Mouse (Mus musculus) thymus, postnatal 14 days (tissue): ENCODE data around the gene Csf3r.
"Not testable (repeated sequence)": the region's sequence is repeated elsewhere in the genome, so short reads cannot be mapped to it uniquely, and the experiment has no call there.

Source experiments
- DNase-seq: peaks from one replicate; pipeline ENCODE4 v3.0.0; 2021

Csf3r gene

DNA sequence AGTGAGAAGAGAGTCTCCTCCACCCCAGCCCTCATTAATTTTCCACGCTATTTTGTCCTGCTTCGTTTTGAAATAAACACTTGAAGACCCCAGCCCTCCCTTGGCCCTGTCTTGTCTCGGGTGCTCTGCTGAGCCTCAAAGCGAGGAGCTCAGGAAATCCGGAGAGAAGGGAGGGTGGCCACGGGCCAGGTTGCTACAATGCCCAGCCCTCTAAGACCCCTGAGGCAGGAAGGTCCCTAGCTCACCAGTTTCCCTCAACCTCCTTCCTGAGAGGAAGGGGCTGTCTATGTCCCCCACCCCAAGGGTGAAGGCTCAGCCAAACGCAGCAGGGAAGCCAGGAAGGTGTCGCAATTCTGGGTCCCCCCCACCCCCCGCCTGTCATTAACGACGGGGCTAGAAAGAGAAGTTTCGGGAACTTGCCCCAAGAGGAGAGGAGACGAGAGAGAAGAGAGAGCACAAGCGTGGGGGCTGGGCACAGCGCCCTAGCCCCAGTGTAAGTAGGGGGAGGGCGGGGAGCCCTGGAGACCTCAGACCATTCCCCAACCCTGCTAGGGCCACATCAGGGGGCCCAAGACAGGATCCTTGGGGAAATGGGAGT, at the start of gene Csf3r:
Csf3r (plus strand) TSS at position 248 of the 598 bp plus-strand sequence.
- DNase-seq, result no peak

DNA sequence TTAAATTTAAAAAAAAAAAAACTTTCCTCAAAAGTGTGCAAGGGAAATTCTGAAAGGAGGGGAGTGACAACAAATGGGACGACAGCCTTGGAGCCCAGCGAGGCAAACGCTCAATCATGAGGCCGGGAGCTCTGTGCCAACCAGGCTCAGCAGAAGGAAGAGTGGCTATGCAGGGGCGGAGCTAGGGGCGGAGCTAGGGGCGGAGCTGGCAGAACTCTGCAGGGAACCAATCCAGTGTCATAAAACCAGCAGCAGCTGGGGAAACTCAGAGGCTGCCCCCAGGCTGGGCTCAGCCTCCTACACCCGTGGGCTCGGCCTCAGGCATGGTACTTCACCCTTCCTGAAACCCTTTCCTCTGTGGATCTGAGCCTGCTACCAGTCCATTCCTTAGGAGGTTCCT, 46.6 kb upstream of the Csf3r start:
- DNase-seq, result peak; percentile 15

DNA sequence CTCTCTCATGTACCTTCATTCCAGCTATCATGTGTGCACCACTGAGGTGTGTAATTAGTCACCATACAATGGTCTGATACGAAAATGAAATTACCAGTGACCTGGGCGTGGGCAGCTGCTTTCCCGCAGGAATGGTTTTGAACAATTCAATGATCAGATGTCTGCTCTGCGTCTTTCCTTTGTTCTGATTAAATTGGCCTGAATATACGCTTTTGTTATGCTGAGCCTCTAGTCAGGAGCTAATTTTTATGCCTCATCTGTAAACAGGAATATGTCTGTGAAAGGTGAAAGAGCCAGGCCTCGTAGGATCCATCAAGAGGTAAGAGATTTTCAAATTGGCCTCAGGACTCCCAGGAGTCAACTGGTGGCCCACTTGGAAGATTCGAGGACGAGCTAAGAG, 41.1 kb upstream of the Csf3r start:
- no peak for DNase-seq

DNA sequence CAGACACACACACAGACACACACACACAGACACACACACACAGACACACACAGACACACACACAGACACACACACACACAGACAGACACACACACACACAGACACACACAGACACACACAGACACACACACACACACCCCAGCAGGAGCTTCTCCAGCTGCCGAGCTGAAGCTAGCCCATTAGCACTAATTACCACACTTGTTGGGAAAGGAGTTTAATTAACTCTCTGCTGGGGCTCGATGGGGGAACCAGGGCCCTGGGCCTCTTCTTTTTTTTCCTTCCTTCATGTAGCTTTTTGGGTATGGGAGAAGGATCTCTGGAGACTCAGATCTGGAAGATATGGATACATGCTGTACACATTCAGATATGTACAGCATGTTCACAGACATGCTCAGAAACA, 38.6 kb upstream of the Csf3r start:
- not testable (repeated sequence) for DNase-seq

DNA sequence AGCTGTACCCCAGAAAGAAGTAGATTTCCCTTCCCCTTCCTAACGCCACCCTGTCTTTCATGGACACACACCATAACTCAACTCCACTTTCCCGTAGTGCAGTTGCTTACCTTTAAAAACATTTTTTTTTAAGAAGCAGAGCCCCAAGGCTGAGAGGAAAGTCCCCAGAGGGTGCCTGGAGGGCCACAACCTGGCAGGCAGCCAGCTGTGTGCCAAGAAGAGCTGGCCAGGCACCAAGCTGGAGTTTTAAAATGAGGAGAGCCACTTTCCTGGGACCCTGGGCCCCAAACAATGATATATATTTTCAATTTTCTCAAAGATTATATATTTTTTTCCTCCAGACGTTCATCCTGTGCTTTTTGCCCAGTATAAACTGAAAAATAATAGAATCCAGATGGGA, 37.3 kb upstream of the Csf3r start:
- no peak for DNase-seq

DNA sequence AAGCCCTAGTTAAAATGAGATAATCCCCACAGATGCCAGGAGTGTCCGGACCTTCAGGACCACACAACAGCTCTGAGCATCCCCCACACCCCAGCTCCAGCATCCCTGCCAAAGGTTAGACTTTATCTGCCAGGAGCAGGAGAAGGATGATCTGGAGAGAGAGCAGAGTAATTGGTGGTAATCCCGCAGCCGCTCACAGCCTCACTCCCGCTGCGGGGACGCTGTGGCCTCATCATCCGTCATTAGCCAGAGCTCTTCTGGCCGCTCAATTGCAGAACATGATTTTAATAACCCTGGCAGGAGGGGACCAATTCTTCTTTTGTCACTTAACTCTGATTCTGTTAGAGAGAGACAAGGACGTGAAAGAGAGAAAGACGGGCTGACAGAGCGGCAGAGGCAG, 35.3 kb upstream of the Csf3r start:
- no peak for DNase-seq

DNA sequence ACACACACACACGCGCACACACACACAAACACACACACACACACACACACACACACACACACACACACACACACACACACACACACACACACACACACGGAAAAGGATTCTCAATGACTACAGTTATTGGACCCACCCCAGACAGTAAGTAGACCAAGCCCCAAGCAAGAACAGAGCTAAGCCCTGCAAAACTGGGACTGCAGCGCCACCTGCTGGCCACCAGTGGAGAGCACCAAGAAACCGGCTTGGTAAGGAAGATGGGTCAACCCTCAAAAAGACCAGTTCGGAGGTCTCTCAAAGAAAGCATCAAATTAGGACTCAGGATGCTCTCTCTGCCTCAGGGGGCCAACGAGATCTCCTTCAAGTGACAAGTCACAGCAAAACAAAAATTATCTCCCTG, 34.2 kb upstream of the Csf3r start:
- peak; percentile 52 for DNase-seq

DNA sequence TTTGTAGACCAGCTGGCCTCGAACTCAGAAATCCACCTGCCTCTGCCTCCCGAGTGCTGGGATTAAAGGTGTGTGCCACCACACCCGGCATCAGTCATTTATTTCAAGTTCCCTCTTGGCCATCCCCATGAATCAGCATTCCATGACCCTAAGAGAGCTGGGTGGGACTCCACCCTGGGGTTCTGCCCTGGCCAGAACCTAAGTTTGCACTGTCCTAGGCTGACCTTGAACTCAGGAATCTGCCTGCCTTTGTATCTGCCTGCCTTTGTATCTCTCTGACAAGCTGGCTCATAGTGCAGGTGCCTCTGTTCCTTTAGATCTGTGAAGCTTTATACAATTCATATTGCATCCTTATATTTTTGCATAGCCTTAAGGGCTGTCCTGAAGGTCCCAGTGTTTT, 32.1 kb upstream of the Csf3r start:
- DNase-seq, result no peak

DNA sequence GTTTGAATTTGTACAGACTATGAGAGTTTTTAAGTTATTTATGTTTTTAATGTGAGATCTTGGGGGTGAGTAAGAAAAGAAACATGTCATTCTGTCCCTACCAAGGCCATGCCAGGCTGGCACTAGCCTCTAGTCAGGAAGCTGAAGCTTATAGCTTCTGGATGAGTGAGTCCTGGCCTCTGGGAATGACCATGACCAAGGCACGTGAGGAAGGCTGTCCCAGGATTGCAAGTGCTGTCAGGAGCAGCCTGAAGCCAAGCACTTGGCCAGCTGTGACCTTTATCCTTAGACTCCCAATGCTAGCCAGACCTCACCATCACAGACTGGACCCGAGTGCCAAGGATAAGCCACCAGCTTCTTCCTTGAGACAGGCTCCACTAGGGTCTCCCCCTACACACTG, 31.4 kb upstream of the Csf3r start:
- DNase-seq, result no peak

DNA sequence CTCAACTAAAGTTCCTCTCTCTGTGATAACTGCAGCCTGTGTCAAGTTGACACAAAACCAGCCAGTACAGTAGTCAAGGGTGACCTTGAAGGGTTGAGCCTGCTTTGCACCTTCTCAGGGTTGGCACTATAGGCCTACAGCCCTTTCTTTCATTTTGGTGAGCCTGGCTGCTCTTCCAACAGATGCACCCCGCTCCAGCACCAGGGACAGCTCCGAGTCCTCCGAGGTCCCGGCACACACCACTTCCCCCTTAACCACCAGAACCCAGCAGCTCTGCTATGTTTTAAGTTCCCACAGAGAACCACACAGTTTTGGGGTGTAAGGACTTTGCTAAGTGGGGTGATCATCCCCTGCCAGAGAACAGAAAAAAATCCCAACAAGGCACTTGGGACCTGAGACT, 27.8 kb upstream of the Csf3r start:
- DNase-seq, result peak; percentile 9

DNA sequence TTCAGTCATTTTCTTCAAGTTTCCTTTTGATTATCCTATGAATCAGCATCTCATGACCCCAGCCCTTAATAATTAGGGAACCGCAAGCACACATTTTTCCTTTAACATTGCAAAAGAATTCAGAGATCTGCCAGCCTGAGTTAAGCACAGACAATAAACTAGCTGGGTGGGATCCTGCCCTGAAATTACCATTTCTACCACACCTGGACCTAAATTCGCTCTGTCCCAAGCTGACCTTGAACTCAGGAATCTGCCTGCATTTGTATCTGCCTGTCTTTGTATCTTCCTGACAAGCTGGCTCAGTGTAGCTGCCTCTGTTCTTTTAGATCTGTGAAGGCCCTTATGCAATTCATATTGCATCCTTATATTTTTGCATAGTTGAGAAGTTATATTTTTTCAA, 26.5 kb upstream of the Csf3r start:
- no peak for DNase-seq

DNA sequence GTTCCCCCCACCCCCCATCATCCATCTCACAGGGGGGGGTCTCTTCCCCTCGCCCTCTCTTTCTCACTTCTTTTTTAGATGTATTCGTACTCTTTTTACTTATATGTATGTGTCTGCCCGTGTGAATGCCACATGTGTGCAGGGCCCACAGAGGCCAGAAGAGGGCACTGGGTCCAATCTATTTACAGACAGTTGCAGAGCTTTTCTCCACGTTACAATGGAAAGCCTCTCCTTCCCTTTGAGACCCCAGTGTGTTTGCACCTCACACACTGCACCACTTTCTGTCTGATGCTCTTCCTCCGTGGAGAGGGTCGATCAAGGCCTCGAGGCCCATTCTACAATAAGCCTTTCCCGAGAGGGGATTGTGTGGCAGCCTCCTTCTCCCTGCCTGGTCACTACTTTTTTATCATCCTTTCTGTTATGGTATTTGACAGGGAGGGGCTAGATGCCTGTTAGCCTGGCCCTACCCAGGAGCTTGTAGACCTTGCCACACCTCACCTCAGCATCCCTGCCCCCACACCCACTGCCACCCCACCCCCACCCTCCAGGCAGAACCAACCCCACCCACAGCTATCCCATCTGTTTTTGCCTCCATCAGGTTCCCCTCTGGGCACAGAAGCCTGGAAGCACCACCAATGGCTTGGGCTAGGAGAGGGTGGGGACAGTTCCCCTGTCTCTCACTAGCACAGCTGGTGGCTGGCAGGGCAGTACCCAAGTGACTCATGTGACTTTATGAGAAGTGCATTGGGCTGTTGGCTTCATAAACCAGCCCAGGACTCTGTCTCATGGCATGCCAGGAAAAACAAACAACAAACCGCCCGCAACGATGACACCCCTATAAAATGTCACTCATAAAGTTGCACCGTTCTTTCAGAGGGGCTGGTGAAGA, 22.8 kb upstream of the Csf3r start:
- no peak for DNase-seq

DNA sequence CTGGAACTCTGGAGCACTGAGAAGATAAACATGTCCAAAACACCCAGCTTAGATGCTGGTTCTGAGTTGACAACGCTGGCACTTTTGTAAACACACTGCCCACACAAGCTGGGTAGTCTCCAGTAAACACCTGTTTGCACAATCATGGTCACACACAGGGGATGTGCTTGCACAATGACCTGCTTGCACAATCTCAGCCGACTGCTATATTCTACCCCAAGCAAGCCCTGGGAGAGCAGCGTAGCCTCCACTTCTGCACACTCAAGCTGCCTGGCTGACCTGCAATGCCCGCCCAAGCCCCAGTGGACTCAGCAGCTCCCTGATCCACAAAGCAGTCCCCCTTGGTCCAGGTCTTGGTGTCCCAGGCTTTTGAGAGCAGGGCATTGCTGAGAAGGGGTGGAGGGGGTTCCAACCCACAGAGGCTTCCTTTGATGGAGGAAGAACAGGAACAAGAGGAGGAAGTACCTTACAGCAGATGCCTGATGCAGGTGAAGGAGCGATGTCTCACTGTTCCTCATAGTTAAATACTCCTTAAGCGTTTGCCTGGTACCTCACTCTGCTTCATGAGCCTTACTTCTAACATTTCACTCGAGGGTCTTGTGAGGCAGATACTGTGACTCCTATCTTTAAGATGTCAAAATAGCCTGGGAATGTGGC, 6.5 kb upstream of the Csf3r start:
- DNase-seq, result no peak

DNA sequence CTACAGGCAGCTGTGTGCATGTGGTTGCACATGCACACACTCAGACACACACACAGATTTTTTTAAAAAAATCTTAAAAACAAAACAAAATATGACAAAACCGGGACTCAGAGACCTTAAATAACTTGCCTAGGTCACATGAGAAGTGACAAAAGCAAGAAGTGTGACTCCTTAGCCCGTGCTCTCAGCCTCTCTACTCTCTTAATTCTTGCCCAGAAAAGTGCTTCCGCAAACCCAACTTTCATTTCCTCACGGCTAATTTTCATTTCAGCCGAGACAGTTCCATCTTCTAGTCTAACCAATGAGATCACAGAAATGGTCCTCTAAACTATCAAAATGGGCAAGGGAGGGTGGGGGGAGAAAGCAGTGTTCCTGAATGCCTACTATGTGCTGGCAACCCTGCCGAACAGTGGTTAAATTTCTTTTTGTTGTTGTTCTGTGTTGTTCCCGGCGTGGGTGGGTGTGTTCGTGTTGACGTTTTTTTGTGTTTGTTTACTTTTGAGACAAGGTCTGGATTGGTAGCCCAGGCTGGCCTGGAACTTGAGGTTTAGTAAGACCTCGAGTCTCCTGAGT, 5.3 kb upstream of the Csf3r start:
- no peak for DNase-seq

DNA sequence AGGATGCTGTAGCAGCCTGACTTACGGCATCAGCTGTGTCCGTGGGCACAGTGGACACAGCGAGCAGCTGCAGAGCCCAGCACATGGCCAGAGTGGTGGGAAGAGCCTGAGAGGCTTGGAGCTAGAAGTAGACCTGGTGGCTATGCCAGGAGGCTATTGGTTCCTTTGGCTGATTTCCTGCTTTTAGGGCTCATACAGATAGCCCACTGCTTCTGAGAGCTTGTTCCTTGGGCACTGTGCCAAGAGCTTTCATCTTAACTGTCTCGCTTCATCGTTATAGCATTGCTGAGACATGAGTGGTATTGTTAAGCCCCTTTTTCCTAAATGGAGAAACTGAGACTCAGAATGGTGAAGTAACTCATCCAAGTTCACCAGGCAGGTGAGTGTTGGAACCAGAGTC, 1.5 kb downstream of the Csf3r start:
- no peak for DNase-seq

DNA sequence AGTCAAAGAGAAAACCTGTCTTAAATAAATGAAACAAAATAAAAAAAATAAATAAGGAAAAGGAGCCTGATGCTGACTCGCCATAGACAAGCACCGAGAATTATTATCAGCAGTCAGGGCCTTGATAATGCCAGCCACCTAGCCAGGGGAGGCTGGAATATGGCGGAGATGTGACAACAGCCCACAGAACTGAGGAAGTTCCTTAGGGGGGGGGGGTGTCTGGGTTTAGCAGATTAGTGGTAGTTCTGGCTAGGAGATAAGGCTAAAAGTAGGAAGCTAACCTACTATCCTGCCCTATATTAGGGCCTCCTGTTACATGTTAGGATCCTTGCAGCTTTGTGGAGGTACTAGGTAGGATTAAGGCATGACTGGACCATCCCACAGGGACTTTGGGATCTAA, 3.6 kb downstream of the Csf3r start:
- no peak for DNase-seq

DNA sequence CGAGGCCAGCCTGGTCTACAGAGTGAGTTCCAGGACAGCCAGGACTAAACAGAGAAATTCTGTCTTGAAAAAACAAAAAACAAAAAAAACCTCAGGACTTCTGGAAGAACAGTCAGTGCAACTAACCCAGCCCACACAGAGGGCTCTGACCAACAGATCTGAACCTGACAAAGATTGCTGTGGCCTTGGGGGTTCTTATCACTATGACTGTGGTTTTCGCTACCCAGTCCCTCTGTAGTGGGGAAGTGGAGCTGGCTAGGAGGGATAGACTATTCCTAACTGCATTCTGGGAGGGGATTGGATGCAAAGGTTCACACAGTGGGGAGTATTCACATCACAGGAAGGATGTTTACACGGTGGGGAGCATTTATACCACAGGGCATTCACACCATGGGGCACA, 4.7 kb downstream of the Csf3r start:
- DNase-seq, result no peak

DNA sequence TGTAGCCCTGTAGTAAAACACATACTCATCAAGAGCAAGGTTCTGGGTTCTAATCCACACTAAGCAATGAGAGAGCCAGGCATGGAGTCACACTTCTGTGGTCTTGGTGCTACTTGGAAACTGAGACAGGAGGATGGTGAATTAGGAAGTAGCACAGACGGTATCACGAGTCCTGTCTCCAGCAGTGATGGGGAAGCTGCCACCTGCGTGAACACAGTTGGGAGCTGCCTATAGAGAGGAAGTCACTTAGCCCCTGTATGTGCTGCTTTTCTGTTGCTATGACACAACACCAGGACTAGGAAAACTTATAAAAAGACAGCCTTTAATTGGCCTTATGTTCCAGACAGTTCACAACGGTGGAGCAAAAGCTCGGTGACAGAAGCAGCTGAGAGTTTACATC, 6.4 kb downstream of the Csf3r start:
- DNase-seq, result no peak

DNA sequence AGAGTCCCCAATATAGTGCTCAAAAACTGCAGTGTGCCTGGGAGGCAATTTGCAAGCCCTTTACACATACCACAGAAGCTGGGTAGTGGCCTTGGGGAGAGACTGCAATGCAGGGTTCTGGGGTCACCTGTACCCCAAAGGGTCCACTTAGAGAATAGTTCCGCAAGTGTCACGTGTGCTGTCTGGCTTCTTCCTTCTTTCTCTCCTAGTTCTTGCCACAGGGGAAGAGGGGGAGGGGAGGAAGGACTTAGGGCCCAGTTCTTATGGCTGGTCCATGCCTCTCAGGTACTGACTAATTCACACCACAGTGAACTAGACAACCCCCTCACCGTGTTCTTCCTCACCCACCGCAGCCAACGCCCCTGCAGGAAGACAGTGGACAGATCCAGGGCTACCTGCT, 11.1 kb downstream of the Csf3r start:
- no peak for DNase-seq

DNA sequence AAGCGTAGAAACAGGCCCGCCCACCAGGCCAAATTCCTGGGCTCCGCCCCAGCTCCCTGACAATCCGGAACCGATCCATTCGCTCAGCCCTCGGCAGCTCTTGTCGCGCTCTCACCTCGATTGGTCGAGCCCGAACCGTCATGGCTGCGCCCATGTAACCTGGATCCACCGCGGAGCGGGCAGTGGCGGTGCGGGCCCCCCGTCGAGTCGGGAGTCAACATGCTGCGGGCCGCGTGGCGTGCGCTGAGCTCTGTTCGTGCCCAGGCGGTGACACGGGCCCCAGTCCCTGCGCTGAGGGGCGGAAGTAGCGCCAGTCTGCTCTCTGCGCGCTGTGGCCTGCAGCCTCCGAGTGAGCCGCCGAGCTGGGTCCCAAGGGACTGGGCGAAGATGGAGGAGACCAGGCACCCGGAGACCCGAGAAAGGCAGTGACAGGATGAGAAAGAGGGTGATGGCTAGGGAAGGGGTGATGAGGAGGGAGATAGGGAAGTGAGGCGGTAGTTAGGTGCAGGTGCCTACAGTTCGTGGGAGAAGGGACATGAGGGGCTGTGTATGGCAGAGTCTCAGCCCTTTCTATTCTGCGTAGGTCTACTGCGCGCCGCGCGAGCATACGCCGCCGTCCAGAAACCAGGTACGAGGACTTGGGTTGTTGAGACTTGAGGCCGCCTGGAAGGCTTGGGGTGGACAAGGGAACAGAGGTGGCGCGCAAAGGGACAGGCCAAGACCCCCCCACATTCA, 22.7 kb downstream of the Csf3r start, which contains the start of gene Mrps15:
Mrps15 (plus strand) TSS at position 75 of the 735 bp plus-strand sequence.
- DNase-seq, result peak; percentile 73

DNA sequence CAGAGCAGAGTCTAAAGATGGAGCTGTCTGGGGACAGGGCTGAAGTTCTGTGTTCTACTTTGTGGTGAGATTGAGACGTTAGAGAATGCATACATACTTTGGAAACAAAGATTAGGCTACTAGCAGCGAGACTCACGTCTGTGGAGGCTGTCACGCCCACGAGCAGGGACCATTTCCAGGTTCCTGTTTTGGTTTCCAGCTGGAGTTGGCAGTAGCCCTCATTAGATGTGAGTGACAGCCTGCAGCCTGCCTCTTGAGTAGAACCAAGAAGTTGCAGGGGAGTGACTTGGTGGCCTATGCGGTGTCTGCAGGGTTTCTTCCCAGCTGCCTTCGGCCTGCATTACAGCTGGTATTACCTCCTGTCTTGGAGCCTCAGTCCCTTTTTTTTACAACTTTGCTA, 27.3 kb downstream of the Csf3r start:
- no peak for DNase-seq

DNA sequence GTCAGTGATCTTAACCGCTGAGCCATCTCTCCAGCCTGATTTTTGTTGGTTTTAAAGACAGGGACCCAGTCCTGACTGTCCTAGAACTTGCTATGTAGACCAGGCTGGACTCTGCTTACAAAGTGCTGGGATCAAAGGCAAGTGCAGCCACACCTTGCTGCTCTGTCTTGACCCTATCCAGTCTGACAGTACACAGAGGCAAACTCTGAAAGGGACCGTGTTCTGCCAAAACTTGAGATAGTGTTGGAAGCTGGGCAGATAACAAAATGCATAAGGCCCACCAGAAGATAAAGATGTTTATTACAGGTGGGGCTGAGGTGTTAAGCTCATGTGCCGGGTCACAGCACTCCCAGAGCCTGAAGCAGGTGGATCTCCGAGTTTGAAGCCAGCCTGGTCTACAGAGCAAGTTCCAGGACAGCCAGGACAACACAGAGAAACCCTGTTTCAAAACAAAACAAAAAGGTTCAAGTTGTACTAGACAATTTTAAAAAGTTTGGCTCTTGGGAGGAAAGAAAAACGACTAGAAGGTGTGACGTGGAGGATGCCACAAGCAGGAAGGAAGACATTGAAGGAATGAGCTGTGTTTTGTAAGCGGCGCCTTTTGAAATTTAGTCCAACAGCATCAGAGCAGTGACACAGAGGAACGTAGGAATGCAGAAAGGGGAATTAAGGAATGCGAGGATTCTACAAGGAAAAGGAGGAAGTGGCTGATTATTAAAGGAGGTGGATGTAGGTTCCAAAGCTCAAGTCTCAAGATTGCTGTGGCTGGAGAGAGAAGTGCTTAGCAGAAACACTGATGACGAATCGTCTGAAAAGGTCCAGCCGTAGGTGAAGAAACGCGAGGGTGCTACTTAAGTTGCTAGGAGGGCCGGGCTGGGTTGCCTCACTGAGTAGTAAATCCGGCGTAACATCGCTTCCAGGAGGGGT, 33.1 kb downstream of the Csf3r start:
- no peak for DNase-seq
